Mouse (Mus musculus): ENCODE measurements around the gene Gm45140. TPM values are rescaled to one million over a fixed set of nuclear protein-coding genes. Genes with fewer than 3 reads are reported as not detected.

The Gm45140 gene
- polyA plus RNA-seq, 1 experiment from 2014 or later, result 3.6 TPM

DNA sequence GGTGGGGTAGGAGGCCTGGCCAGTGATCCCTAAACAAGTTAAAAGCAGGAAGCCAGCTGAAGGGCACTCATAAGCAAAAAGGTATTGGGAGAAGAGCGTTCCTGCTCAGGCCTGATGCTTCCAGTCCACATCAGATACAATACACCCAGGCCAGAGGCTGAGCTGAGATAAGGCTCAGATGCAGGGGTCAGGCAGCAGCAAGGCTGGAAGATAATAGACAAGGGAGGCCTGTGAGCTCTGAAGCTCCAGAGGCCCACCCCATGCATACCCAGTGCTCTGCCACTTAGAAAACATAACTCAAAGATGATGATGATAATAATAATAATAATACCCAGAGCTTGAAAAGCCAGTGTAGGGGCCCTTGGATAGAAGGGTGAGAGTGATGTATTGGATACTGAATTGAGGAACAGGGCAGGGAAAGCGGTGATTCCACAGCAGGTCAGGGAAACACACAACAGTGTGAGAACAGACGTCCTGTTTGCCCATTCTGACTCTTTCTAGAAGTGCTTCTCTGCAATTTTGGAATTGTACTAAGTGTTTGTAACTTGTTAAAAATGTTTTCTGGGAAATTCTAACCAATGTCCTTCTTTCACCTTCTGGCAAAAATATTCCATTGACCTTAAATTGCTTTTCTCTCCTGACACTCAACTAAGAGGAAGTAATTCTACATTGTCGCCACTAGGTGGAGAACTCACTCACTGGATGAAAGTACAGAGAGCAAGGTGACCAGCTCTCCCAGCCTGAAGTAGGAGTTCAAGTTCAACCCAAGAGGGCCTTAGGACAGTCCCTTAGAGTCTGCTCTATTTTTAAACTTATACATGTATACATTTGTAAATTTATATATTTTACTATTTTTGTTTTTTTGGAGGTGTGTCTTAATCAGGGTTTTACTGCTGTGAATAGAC, 72.0 kb downstream of the Gm45140 start:
- Histone ChIP-seq H3K4me2 (ENCODE audit: low read depth, low read length) (no peak overlapping the region), H3K9ac (ENCODE audit: low read depth, low read length) (no peak overlapping the region), H3K9me3 (ENCODE audit: control insufficient read depth, low read length) (no peaks in the 10 kb centered on the region), H3K4me1 (ENCODE audit: control insufficient read depth, insufficient read depth, low read length) (no peaks in the 10 kb centered on the region), H3K27me3 (replicated peaks; ENCODE audit: control insufficient read depth, insufficient read depth, low read length) (no peaks in the 10 kb centered on the region), H3K36me3 (ENCODE audit: control insufficient read depth, insufficient read depth, low read length) (no peaks in the 10 kb centered on the region), H3K27ac (replicated peaks; ENCODE audit: low read depth, low read length) (no peak overlapping the region), H3K4me3 (ENCODE audit: low read depth, low read length) (no peak overlapping the region)
- ATAC-seq (ENCODE audit: low read depth) (no peak), DNase-seq (ENCODE audit: low spot score) (no peak)
- 60% methylated on average over 4 of the region's 4 CpGs for WGBS

DNA sequence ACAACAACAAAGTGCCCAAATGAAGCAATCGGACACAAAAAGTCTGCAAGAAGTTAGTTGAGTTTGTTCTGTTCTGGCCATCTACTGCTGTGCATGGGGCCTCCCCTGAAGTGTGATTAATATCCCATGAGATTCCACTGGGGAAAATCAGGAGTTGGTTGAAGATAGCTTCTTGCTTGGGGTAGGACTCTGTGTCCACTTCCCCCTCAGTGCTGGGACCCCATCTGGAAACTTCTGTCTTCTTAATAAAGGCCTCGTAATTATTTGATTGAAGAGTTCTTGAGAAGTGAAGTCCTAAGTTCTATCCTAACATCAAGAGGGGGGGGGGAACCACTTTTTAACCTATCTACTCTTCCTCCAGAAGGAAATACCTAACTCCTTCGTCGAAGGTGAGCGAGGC, 73.4 kb downstream of the Gm45140 start:
- Histone ChIP-seq H3K9ac (ENCODE audit: low read depth, low read length) (no peak overlapping the region), H3K4me1 (ENCODE audit: control insufficient read depth, insufficient read depth, low read length) (no peaks in the 10 kb centered on the region)
- 83% methylated on average over 5 of the region's 5 CpGs for WGBS

DNA sequence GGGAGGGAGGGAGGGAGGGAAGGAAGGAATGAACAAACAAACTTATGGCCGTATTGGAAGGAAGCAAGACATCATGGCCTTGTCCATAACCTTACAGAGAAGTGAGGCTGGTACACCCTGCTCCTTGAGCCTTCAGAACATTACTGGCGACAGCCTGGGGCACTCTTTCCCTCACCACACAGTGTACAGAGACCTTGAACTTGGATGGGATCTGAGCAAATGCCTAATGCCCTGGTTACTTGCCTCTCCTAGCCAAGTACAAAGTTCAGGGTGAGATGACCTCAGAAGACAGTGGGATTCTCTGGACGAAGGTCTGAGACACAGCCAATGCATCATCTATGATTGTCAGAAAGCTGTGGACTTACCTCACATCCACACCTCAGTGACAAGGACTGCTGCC, 75.7 kb downstream of the Gm45140 start:
- H3K9me3 ChIP-seq (ENCODE audit: control insufficient read depth, low read length), result no peaks in the 10 kb centered on the region
- H3K9ac ChIP-seq (ENCODE audit: low read depth, low read length), result no peak overlapping the region
- no peaks in the 10 kb centered on the region for H3K27me3 ChIP-seq (replicated peaks; ENCODE audit: control insufficient read depth, insufficient read depth, low read length)
- no peaks in the 10 kb centered on the region for H3K36me3 ChIP-seq (ENCODE audit: control insufficient read depth, insufficient read depth, low read length)
- no peak overlapping the region for H3K27ac ChIP-seq (replicated peaks; ENCODE audit: low read depth, low read length)
- no peaks in the 10 kb centered on the region for H3K4me1 ChIP-seq (ENCODE audit: control insufficient read depth, insufficient read depth, low read length)
- no peak overlapping the region for H3K4me2 ChIP-seq (ENCODE audit: low read depth, low read length)
- 71% methylated on average over 3 of the region's 3 CpGs for WGBS
- no peak for ATAC-seq (ENCODE audit: low read depth)
- H3K4me3 ChIP-seq (ENCODE audit: low read depth, low read length), result no peak overlapping the region
- DNase-seq (ENCODE audit: low spot score), result no peak

More for the DNA sequence above, 73.4 kb downstream of the Gm45140 start:
- H3K4me2 ChIP-seq (ENCODE audit: low read depth, low read length), result no peak overlapping the region
- H3K27ac ChIP-seq (replicated peaks; ENCODE audit: low read depth, low read length), result no peak overlapping the region
- no peaks in the 10 kb centered on the region for H3K36me3 ChIP-seq (ENCODE audit: control insufficient read depth, insufficient read depth, low read length)
- DNase-seq (ENCODE audit: low spot score) (no peak), ATAC-seq (ENCODE audit: low read depth) (no peak)
- no peak overlapping the region for H3K4me3 ChIP-seq (ENCODE audit: low read depth, low read length)
- H3K27me3 ChIP-seq (replicated peaks; ENCODE audit: control insufficient read depth, insufficient read depth, low read length), result no peaks in the 10 kb centered on the region
- H3K9me3 ChIP-seq (ENCODE audit: control insufficient read depth, low read length), result no peaks in the 10 kb centered on the region

DNA sequence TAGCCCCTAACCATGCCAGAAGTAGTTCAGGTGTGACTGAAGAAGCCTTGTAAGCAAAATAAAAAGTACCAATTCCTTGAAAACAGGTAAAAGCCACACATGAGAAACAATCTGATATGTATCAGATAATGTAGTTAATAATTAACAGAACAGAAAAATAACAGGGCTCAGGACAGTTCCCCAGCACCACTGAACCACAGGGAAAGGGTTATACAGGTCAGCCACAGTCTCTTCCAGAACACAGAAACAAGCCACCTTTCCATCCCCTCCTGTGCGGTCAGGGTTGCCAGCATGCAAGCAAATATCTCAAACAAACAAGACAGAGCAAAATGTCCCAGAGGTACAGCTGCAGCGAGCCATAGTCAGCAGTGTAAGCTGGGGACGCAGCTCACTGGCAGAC, 76.2 kb downstream of the Gm45140 start:
- Histone ChIP-seq H3K9ac (ENCODE audit: low read depth, low read length) (no peak overlapping the region), H3K27me3 (replicated peaks; ENCODE audit: control insufficient read depth, insufficient read depth, low read length) (no peaks in the 10 kb centered on the region), H3K4me2 (ENCODE audit: low read depth, low read length) (no peak overlapping the region), H3K36me3 (ENCODE audit: control insufficient read depth, insufficient read depth, low read length) (no peaks in the 10 kb centered on the region), H3K27ac (replicated peaks; ENCODE audit: low read depth, low read length) (no peak overlapping the region), H3K4me1 (ENCODE audit: control insufficient read depth, insufficient read depth, low read length) (no peaks in the 10 kb centered on the region), H3K4me3 (ENCODE audit: low read depth, low read length) (no peak overlapping the region), H3K9me3 (ENCODE audit: control insufficient read depth, low read length) (no peaks in the 10 kb centered on the region)
- no peak for ATAC-seq (ENCODE audit: low read depth)
- DNase-seq (ENCODE audit: low spot score), result no peak
- 56% methylated on average over 3 of the region's 3 CpGs for WGBS

DNA sequence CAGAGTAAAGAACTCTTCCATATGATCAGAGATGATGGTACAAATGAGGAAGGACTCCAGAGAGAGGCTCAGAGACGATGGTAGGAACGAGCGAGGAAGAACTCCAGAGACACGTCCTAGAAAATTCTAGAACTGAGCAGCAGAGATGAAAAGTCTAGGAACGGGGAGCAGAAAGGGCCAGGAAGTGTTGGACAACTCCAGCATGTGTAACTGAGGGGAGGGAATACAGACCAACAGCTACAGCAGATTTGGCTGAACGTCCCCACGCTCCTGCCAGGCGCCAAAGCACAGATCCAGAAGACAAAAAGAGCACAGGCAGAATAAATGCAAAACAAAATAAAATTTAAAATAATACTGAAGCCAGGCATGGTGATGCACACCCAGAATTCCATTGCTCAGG, 78.7 kb downstream of the Gm45140 start:
- Histone ChIP-seq H3K9ac (ENCODE audit: low read depth, low read length) (no peak overlapping the region), H3K36me3 (ENCODE audit: control insufficient read depth, insufficient read depth, low read length) (no peaks in the 10 kb centered on the region), H3K4me1 (ENCODE audit: control insufficient read depth, insufficient read depth, low read length) (no peaks in the 10 kb centered on the region), H3K4me3 (ENCODE audit: low read depth, low read length) (no peak overlapping the region), H3K27ac (replicated peaks; ENCODE audit: low read depth, low read length) (no peak overlapping the region), H3K9me3 (ENCODE audit: control insufficient read depth, low read length) (no peaks in the 10 kb centered on the region), H3K27me3 (replicated peaks; ENCODE audit: control insufficient read depth, insufficient read depth, low read length) (no peaks in the 10 kb centered on the region), H3K4me2 (ENCODE audit: low read depth, low read length) (no peak overlapping the region)
- ATAC-seq (ENCODE audit: low read depth), result no peak
- DNase-seq (ENCODE audit: low spot score), result no peak
- 85% methylated on average over 8 of the region's 8 CpGs for WGBS

DNA sequence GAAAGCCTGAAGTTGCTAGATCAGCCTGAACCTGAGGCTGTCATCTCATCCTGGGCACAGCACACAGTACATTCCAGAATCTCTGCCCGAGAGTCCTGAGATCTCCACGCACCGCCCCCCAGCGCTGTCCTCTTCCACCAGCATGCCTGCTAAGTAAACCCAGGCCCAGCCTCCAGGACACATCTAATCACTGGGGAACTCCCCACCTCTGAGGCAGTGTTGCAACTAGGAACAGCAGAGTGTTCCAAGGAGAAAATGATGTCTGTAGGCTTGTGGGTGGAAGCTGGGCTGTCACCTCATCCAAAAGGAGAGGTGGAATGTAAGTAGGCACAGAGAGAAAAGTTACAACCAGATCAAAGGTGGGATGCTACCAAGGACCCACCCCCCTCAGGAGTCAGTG, 80.4 kb downstream of the Gm45140 start:
- no peaks in the 10 kb centered on the region for H3K4me1 ChIP-seq (ENCODE audit: control insufficient read depth, insufficient read depth, low read length)
- no peaks in the 10 kb centered on the region for H3K9me3 ChIP-seq (ENCODE audit: control insufficient read depth, low read length)
- no peak overlapping the region for H3K9ac ChIP-seq (ENCODE audit: low read depth, low read length)
- no peak overlapping the region for H3K27ac ChIP-seq (replicated peaks; ENCODE audit: low read depth, low read length)
- no peaks in the 10 kb centered on the region for H3K36me3 ChIP-seq (ENCODE audit: control insufficient read depth, insufficient read depth, low read length)
- ATAC-seq (ENCODE audit: low read depth) (no peak), DNase-seq (ENCODE audit: low spot score) (no peak)
- no peaks in the 10 kb centered on the region for H3K27me3 ChIP-seq (replicated peaks; ENCODE audit: control insufficient read depth, insufficient read depth, low read length)
- H3K4me3 ChIP-seq (ENCODE audit: low read depth, low read length), result no peak overlapping the region
- 86% methylated on average over 4 of the region's 4 CpGs for WGBS
- H3K4me2 ChIP-seq (ENCODE audit: low read depth, low read length), result no peak overlapping the region

DNA sequence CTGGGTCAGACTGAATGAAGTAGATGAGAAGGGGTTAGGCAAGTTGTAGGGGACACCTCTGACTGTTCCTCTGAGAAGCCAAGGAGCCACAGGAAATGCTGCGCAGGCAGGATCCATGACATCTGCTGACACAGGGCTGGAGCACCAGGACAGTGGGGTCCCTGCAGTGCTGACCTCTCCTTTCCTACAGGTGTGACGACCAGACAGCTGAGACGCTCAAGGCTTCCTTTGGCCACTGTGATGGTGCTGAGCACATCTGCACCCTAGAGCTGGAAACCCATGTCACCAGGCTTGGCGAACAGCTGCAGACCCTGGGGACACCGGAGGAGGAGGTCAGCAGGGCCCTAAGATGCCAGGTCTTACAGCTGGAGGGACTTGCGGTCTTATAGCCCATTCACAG, 84.0 kb downstream of the Gm45140 start:
- 86% methylated on average over 6 of the region's 6 CpGs for WGBS
- no peaks in the 10 kb centered on the region for H3K27me3 ChIP-seq (replicated peaks; ENCODE audit: control insufficient read depth, insufficient read depth, low read length)
- H3K4me3 ChIP-seq (ENCODE audit: low read depth, low read length), result no peak overlapping the region
- H3K9ac ChIP-seq (ENCODE audit: low read depth, low read length), result no peak overlapping the region
- H3K4me2 ChIP-seq (ENCODE audit: low read depth, low read length), result no peak overlapping the region
- no peaks in the 10 kb centered on the region for H3K9me3 ChIP-seq (ENCODE audit: control insufficient read depth, low read length)
- peaks cover 8% of the 10 kb centered on the region; the same call in 1 of the 2 replicates for H3K4me1 ChIP-seq (ENCODE audit: control insufficient read depth, insufficient read depth, low read length)
- ATAC-seq (ENCODE audit: low read depth) (no peak), DNase-seq (ENCODE audit: low spot score) (no peak)
- H3K27ac ChIP-seq (replicated peaks; ENCODE audit: low read depth, low read length), result no peak overlapping the region
- no peaks in the 10 kb centered on the region for H3K36me3 ChIP-seq (ENCODE audit: control insufficient read depth, insufficient read depth, low read length)

DNA sequence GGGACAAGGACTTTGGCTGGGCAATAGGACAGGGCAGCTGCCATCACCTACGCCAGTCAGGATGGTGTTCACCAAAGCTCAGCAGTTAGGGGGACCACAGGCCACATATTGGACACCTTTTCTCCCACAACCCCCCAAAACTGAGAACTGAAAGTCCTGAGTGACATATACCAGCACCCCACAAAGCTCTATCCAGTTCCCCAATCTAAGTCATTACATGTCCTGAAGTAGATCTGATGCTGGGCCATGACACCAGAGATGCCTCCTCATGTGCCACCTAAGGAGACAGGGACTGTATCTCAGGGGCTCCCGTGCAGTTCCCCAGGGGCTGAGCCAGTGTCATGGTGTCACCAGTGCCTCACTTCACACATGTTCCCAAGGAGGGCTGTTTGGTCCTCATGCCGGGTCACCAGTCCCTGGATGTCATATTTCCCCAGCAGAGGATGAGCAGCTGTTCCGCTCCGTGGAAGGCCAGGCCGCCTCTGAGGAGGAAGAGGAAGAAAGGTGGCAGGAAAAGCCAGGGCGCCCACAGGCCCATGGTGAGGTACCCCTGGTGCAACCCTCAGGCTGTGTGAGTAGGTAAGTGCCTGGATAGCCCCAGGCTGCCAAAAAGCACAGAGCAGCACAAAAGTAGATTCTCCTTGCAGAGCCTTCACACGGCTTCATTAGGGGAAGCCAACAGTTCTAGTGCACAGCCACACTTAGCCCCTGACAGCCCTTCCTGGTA, 85.2 kb downstream of the Gm45140 start:
- no peak overlapping the region for H3K4me3 ChIP-seq (ENCODE audit: low read depth, low read length)
- WGBS, result 82% methylated on average over 8 of the region's 8 CpGs
- H3K27me3 ChIP-seq (replicated peaks; ENCODE audit: control insufficient read depth, insufficient read depth, low read length), result no peaks in the 10 kb centered on the region
- H3K36me3 ChIP-seq (ENCODE audit: control insufficient read depth, insufficient read depth, low read length), result no peaks in the 10 kb centered on the region
- ATAC-seq (ENCODE audit: low read depth), result no peak
- no peak overlapping the region for H3K9ac ChIP-seq (ENCODE audit: low read depth, low read length)
- H3K4me1 ChIP-seq (ENCODE audit: control insufficient read depth, insufficient read depth, low read length), result peaks cover 9% of the 10 kb centered on the region; the same call in 1 of the 2 replicates
- H3K9me3 ChIP-seq (ENCODE audit: control insufficient read depth, low read length), result no peaks in the 10 kb centered on the region
- no peak overlapping the region for H3K4me2 ChIP-seq (ENCODE audit: low read depth, low read length)
- no peak overlapping the region for H3K27ac ChIP-seq (replicated peaks; ENCODE audit: low read depth, low read length)
- no peak for DNase-seq (ENCODE audit: low spot score)
